Mouse (Mus musculus) kidney, adult 2 months (tissue): Measurements from ENCODE around the gene Tenm3. TPM values are rescaled to one million over a fixed set of nuclear protein-coding genes. Genes with fewer than 3 reads are reported as not detected.

ENCODE experiments used
- DNase-seq: peaks from one replicate; pipeline ENCODE4 v3.0.0; 2021
- H3K27ac ChIP-seq: fragments of 200-500 bp; 2 replicates; pipeline ENCODE4 v1.5.1; 2012; ENCODE audit warnings: low read depth, low read length, control low read depth, inconsistent platforms; ENCODE audit not compliant: insufficient read depth
- H3K27me3 ChIP-seq: fragments of 200-500 bp; replicated peaks from 2 replicates; pipeline ENCODE4 v1.6.1; 2012; ENCODE audit warnings: mild to moderate bottlenecking, moderate library complexity, low read length, inconsistent platforms; ENCODE audit not compliant: control insufficient read depth, insufficient read depth
- H3K36me3 ChIP-seq: fragments of 200-500 bp; 2 replicates; pipeline ENCODE4 v1.6.1; 2012; ENCODE audit warnings: mild to moderate bottlenecking, moderate library complexity, low read length, inconsistent platforms; ENCODE audit not compliant: control insufficient read depth, insufficient read depth
- H3K4me1 ChIP-seq: fragments of 200-500 bp; 2 replicates; pipeline ENCODE4 v1.6.1; 2011; ENCODE audit warnings: low read length; ENCODE audit not compliant: control insufficient read depth, insufficient read depth
- H3K4me3 ChIP-seq: fragments of 200-500 bp; 2 replicates; pipeline ENCODE4 v1.5.1; 2011; ENCODE audit warnings: mild to moderate bottlenecking, low read depth, low read length, control low read depth; ENCODE audit not compliant: insufficient read depth
- CTCF ChIP-seq: fragments of 200-500 bp; conservative IDR thresholded peaks from 2 replicates; pipeline ENCODE4 v1.5.1; 2011; ENCODE audit warnings: low read depth, mild to moderate bottlenecking, control low read depth, low read length, moderate library complexity, mixed read lengths; ENCODE audit not compliant: insufficient read depth, insufficient read length
- POLR2A ChIP-seq: fragments of 200-500 bp; IDR thresholded peaks from one replicate; pipeline ENCODE4 v1.6.1; 2011; ENCODE audit warnings: low read depth, low read length, control low read depth
- WGBS: fragments of 180-500 bp; shearing (Covaris S2); methylation state at CpG from one replicate; pipeline ENCODE4 v1.1.7; 2018; 5-methylcytosine and 5-hydroxymethylcytosine counted together
- polyA plus RNA-seq: library from polyadenylated mRNA; depleted of rRNA; stranded (reverse); fragments of >200 nt; gene quantifications from 2 replicates; pipeline ENCODE4 v1.2.3, GENCODE M21; 2012

Tenm3 gene
- polyA plus RNA-seq, 1 experiment, result 2.0 TPM

DNA sequence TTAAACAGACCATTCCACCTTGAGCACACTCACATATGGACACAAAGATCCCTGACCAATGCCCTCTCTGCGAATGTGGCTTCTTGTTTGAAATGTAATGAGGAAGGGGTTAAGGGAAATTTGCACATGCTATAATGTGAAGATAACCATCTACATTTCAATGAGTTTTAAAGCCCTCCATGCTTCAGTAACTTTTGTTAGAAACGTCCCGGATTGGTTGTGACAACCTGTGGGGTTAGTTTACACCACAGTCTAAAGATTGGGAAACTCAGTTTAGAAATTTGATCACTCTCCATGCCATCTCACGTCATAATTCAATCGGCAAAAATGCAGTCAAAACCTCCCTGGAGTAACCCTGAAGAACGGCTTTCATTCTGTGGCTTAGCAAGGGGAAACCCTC lies 78.5 kb downstream of the Tenm3 start:
- Histone ChIP-seq H3K4me3 (no peak overlapping the region), H3K36me3 (no peaks in the 10 kb centered on the region)
- WGBS, result 21% methylated on average over 6 of the region's 6 CpGs

DNA sequence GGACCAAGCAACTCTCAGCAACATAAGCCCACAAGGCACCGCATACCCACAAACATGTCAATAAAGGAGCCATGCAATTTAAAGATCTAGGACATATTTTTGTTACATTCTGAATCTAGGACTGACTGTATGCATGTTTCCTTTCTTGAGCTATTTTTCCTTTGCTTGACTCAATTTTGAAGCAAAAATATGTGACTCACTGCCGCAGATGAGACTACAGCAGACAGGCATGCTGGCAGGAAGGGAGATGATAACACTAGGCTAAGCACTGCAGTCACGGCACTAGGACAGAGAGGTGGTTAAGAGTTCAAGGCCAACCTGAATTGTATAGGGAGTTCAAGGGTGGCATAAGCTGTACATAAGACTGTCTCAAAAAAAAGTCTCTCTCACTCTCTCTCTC lies 79.7 kb downstream of the Tenm3 start:
- no peak for DNase-seq
- Histone ChIP-seq H3K27me3 (no peaks in the 10 kb centered on the region; the same call in 1 of the 2 replicates), H3K27ac (no peak overlapping the region), H3K36me3 (no peaks in the 10 kb centered on the region), H3K4me3 (no peak overlapping the region), H3K4me1 (no peaks in the 10 kb centered on the region)
- TF ChIP-seq CTCF, result no peak
- TF ChIP-seq POLR2A, result no peak
- 88% methylated on average over 3 of the region's 3 CpGs for WGBS

More for the DNA sequence above, 78.5 kb downstream of the Tenm3 start:
- no peaks in the 10 kb centered on the region; the same call in 1 of the 2 replicates for H3K27me3 ChIP-seq
- TF ChIP-seq CTCF (no peak), POLR2A (no peak)
- no peaks in the 10 kb centered on the region for H3K4me1 ChIP-seq
- DNase-seq, result no peak
- no peak overlapping the region for H3K27ac ChIP-seq

DNA sequence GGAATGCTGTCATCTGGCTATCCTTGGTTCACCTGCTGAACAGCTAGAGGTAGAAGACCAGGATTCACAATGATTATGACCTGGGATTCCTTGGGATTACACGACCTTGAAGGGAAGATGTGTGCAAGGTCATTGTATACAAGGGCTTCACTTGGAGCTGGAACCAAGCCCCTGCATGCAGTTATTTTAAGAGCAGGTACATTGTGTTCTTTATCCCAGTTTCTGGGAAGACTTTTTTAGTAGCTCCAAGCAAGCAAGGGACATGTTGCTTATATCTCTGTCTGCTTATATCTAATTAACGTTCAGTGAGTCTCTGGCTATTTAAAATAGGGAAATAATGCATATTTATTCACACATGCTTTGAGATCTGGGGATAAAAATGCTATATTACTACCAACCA lies 86.9 kb downstream of the Tenm3 start:
- no peaks in the 10 kb centered on the region for H3K36me3 ChIP-seq
- H3K4me1 ChIP-seq, result no peaks in the 10 kb centered on the region
- no peak overlapping the region for H3K4me3 ChIP-seq
- 81% methylated on average over 2 of the region's 2 CpGs for WGBS
- no peaks in the 10 kb centered on the region for H3K27me3 ChIP-seq
- TF ChIP-seq POLR2A (no peak), CTCF (no peak)
- H3K27ac ChIP-seq, result no peak overlapping the region
- no peak for DNase-seq

DNA sequence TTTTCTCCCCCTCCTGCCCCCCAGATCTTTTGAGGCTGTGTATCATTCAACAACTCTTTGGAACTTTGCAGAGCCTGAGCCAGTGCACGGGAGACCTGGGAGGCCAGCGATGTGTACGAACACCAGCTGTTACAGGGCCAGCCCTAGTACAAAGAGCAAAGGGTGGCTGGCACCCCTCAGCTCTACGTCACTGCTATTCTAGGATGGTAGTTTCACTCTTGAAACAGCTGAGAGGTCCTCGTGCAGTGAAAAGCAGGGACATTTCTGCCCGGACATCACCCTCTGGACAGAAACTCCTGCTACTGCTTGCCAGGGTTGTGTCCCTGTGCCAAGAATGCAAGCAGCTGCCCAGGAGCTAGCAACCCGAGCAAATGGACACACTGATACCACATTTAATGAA lies 88.3 kb downstream of the Tenm3 start:
- peak; percentile 86 for DNase-seq
- WGBS, result 30% methylated on average over 7 of the region's 7 CpGs
- Histone ChIP-seq H3K27me3 (no peaks in the 10 kb centered on the region), H3K27ac (no peak overlapping the region), H3K4me1 (no peaks in the 10 kb centered on the region), H3K36me3 (no peaks in the 10 kb centered on the region), H3K4me3 (no peak overlapping the region)
- TF ChIP-seq CTCF (no peak), POLR2A (no peak)

DNA sequence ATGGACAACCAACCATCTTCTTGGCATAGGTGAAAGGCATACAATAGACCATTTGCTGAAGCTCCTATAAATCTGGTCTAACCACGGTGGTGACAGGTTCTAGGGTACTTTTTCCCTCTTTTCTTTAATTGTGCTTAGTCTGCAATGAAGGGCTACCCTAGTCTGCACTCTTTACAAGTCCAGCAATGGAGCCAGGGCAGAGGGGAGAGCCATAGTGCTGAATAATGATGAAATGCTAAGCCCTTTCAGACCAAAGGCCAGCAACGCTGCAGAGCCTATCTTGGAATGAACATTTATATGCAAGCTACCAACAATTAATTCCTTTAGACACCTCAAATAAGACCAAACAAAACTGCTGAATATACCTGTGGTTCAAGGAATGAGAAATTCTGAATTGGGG lies 88.8 kb downstream of the Tenm3 start:
- H3K4me3 ChIP-seq, result no peak overlapping the region
- TF ChIP-seq POLR2A (no peak), CTCF (no peak)
- H3K27ac ChIP-seq, result no peak overlapping the region
- no peaks in the 10 kb centered on the region for H3K27me3 ChIP-seq
- 60% methylated on average over 2 of the region's 2 CpGs for WGBS
- no peaks in the 10 kb centered on the region for H3K4me1 ChIP-seq
- no peaks in the 10 kb centered on the region for H3K36me3 ChIP-seq
- DNase-seq, result peak; percentile 10

DNA sequence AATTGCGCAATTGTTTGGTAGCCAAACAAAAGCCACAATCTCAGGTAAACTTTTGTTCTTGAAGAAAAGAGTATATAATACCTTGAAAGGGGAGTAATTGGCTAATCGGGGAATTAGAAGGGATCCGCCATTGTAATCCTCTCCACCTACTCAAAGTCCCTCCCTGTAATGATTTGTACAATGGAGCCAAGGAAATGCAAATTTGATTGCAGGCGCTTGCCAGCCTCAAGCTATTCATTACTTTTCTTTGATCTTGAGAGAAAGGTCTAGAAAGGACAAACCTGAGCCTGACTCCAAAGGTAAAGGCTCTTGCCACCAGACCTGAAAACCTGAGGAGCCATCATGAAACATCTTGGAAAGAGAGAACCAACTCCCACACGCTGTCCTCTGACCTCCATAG lies 91.8 kb downstream of the Tenm3 start:
- no peak overlapping the region for H3K27ac ChIP-seq
- no peaks in the 10 kb centered on the region for H3K4me1 ChIP-seq
- 73% methylated on average over 5 of the region's 5 CpGs for WGBS
- peak; percentile 8 for DNase-seq
- H3K27me3 ChIP-seq, result no peaks in the 10 kb centered on the region
- TF ChIP-seq CTCF, result no peak
- no peak for TF ChIP-seq POLR2A
- H3K4me3 ChIP-seq, result no peak overlapping the region
- no peaks in the 10 kb centered on the region for H3K36me3 ChIP-seq

DNA sequence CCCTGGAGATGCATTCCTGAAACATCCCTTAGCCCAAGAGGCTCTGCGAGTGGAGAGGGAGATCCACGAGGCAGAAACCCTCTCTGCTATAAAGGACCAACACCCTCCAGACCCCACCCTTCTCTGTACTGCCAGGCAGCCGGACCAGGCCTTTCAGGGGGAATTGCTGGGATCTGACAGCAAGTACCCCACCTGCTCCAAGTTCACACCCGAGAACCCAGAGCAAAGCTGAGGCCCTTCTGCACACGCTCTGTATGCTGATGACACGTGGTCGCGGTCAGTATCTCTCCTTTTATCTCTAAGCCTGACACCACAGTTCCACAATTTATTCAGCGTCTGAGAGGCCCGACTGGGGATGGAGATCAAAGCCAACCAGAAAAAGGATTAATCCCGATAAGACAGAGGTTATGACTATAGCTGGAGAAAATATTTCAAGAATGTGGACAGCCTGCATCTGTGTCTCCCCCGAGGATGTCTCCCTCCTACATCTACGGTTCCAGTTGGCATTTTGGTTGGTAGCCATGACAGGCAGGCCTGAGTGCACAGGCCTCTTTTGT lies 95.2 kb downstream of the Tenm3 start:
- no peaks in the 10 kb centered on the region for H3K36me3 ChIP-seq
- no peak overlapping the region for H3K4me3 ChIP-seq
- no peak overlapping the region for H3K27ac ChIP-seq
- 58% methylated on average over 13 of the region's 13 CpGs for WGBS
- H3K27me3 ChIP-seq, result no peaks in the 10 kb centered on the region
- DNase-seq, result no peak
- H3K4me1 ChIP-seq, result no peaks in the 10 kb centered on the region
- TF ChIP-seq POLR2A (no peak), CTCF (no peak)

DNA sequence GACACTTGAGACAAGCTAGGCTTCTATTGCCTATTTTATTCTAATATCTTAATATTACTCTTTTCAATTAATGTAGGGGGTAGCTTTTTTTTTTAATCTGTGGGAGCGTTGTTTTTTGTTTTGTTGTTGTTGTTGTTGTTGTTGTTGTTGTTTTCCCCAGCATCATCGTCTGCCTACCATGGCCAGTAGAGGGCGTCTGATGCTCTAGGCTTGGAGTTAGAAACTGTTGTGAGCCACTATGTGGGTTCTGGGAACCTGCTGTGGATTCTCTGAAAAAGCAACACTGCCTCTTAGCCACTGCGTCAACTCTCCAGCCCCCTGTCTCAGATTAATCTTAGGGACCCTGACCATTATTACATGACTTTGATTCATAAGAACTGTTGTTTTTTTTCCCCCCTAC lies 99.8 kb downstream of the Tenm3 start:
- TF ChIP-seq CTCF, result 0 out of 2 replicates have a peak, but pooled peaks have one; percentile 5
- TF ChIP-seq POLR2A, result no peak
- no peaks in the 10 kb centered on the region for H3K27me3 ChIP-seq
- no peak overlapping the region for H3K4me3 ChIP-seq
- H3K36me3 ChIP-seq, result no peaks in the 10 kb centered on the region
- H3K4me1 ChIP-seq, result no peaks in the 10 kb centered on the region
- DNase-seq, result no peak
- WGBS, result 90% methylated on average over 4 of the region's 4 CpGs
- no peak overlapping the region for H3K27ac ChIP-seq
